Mouse (Mus musculus): Measurements from ENCODE around the gene Ankrd55.
"Not testable (repeated sequence)": the region's sequence is repeated elsewhere in the genome, so short reads cannot be mapped to it uniquely, and the experiment has no call there.

Gene Ankrd55

GRCm38 (mm10) chr13:112293092-112293491 lies 4.8 kb downstream of the Ankrd55 start:
- no peak for DNase-seq (ENCODE audit: low spot score)

- DNase-seq (ENCODE audit: low spot score) = no peak
Observed at GRCm38 (mm10) chr13:112294446-112294845, 6.2 kb downstream of the Ankrd55 start.

GRCm38 (mm10) chr13:112297781-112298180 lies 9.5 kb downstream of the Ankrd55 start:
- DNase-seq (ENCODE audit: low spot score) = no peak

GRCm38 (mm10) chr13:112303429-112303828 lies 15.2 kb downstream of the Ankrd55 start:
- DNase-seq (ENCODE audit: low spot score) = no peak

GRCm38 (mm10) chr13:112308672-112309071 lies 20.4 kb downstream of the Ankrd55 start:
- peak; percentile 55 for DNase-seq (ENCODE audit: low spot score)

- DNase-seq (ENCODE audit: low spot score) = not testable (repeated sequence)
Observed at GRCm38 (mm10) chr13:112311611-112312010, 23.4 kb downstream of the Ankrd55 start.

- no peak for DNase-seq (ENCODE audit: low spot score)
Observed at GRCm38 (mm10) chr13:112315442-112315841, 27.2 kb downstream of the Ankrd55 start.

- no peak for DNase-seq (ENCODE audit: low spot score)
Observed at GRCm38 (mm10) chr13:112316622-112317482, 28.6 kb downstream of the Ankrd55 start.

- DNase-seq (ENCODE audit: low spot score) = no peak
Observed at GRCm38 (mm10) chr13:112318124-112318523, 29.9 kb downstream of the Ankrd55 start.

GRCm38 (mm10) chr13:112323591-112324266 lies 35.5 kb downstream of the Ankrd55 start:
- DNase-seq (ENCODE audit: low spot score) = no peak

- DNase-seq (ENCODE audit: low spot score) = no peak
Observed at GRCm38 (mm10) chr13:112325126-112325525, 36.9 kb downstream of the Ankrd55 start.

- DNase-seq (ENCODE audit: low spot score) = no peak
Observed at GRCm38 (mm10) chr13:112326403-112326802, 38.2 kb downstream of the Ankrd55 start.

GRCm38 (mm10) chr13:112326977-112327376 lies 38.7 kb downstream of the Ankrd55 start:
- no peak for DNase-seq (ENCODE audit: low spot score)

GRCm38 (mm10) chr13:112327511-112327910 lies 39.3 kb downstream of the Ankrd55 start:
- no peak for DNase-seq (ENCODE audit: low spot score)

- DNase-seq (ENCODE audit: low spot score) = no peak
Observed at GRCm38 (mm10) chr13:112330257-112330656, 42.0 kb downstream of the Ankrd55 start.

GRCm38 (mm10) chr13:112330919-112331681 lies 42.8 kb downstream of the Ankrd55 start:
- DNase-seq (ENCODE audit: low spot score) = no peak

- no peak for DNase-seq (ENCODE audit: low spot score)
Observed at GRCm38 (mm10) chr13:112331682-112332061, 43.4 kb downstream of the Ankrd55 start.

- peak; percentile 56 for DNase-seq (ENCODE audit: low spot score)
Observed at GRCm38 (mm10) chr13:112335531-112335930, 47.3 kb downstream of the Ankrd55 start.

- DNase-seq (ENCODE audit: low spot score) = no peak
Observed at GRCm38 (mm10) chr13:112337146-112337545, 48.9 kb downstream of the Ankrd55 start.

- no peak for DNase-seq (ENCODE audit: low spot score)
Observed at GRCm38 (mm10) chr13:112340205-112340604, 52.0 kb downstream of the Ankrd55 start.

GRCm38 (mm10) chr13:112340761-112341160 lies 52.5 kb downstream of the Ankrd55 start:
- no peak for DNase-seq (ENCODE audit: low spot score)

GRCm38 (mm10) chr13:112342971-112343627 lies 54.8 kb downstream of the Ankrd55 start:
- DNase-seq (ENCODE audit: low spot score) = no peak

Measured in ovary, postnatal 36 days (tissue).